Mouse (Mus musculus) hindbrain, embryonic 14.5 days (tissue): ENCODE results near the gene Ttc9b. TPM values are rescaled to one million over a fixed set of nuclear protein-coding genes. Genes with fewer than 3 reads are reported as not detected.
A peak's percentile ranks its signal among the peaks of the same experiment; 100 is the strongest.
"Not testable (repeated sequence)": the region's sequence is repeated elsewhere in the genome, so short reads cannot be mapped to it uniquely, and the experiment has no call there.

Source experiments
- ATAC-seq: fragments of 200-750 bp; cut with Nextera tagmentation; 2 replicates; pipeline ENCODE4 v1.8.0; 2017; ENCODE audit warnings: moderate number of reproducible peaks, mild to moderate bottlenecking, moderate TSS enrichment, moderate library complexity; ENCODE audit not compliant: low FRiP score
- DNase-seq: peaks from one replicate; pipeline ENCODE4 v3.0.0-alpha.2; 2015; ENCODE audit warnings: low spot score
- H3K27ac ChIP-seq: fragments of 300-500 bp; sonication (generic); 2 replicates; pipeline ENCODE4 v1.5.1; 2014; ENCODE audit warnings: mild to moderate bottlenecking, moderate library complexity
- H3K27me3 ChIP-seq: fragments of 300-500 bp; sonication (generic); 2 replicates; pipeline ENCODE4 v1.6.1; 2014; ENCODE audit warnings: mild to moderate bottlenecking, low read length, mixed read lengths; ENCODE audit not compliant: control insufficient read depth, insufficient read depth
- H3K36me3 ChIP-seq: fragments of 300-500 bp; sonication (generic); replicated peaks from 2 replicates; pipeline ENCODE4 v1.6.1; 2014; ENCODE audit not compliant: control insufficient read depth, insufficient read depth
- H3K4me1 ChIP-seq: fragments of 300-500 bp; sonication (generic); replicated peaks from 2 replicates; pipeline ENCODE4 v1.6.1; 2014; ENCODE audit warnings: antibody characterized with exemption, low read length, mixed read lengths; ENCODE audit not compliant: control insufficient read depth, insufficient read depth
- H3K4me2 ChIP-seq: fragments of 300-500 bp; sonication (generic); replicated peaks from 2 replicates; pipeline ENCODE4 v1.6.1; 2014; ENCODE audit warnings: mild to moderate bottlenecking, moderate library complexity
- H3K4me3 ChIP-seq: fragments of 300-500 bp; sonication (generic); replicated peaks from 2 replicates; pipeline ENCODE4 v1.5.1; 2014; ENCODE audit warnings: mild to moderate bottlenecking, low read length
- H3K9ac ChIP-seq: fragments of 300-500 bp; sonication (generic); 2 replicates; pipeline ENCODE4 v1.6.1; 2014
- H3K9me3 ChIP-seq: fragments of 300-500 bp; sonication (generic); 2 replicates; pipeline ENCODE4 v1.6.1; 2016; ENCODE audit warnings: low read length; ENCODE audit not compliant: control insufficient read depth
- WGBS: fragments of 180-500 bp; shearing (Covaris S2); extraction: QIAGEN DNeasy Blood & Tissue Kit; methylation state at CpG from one replicate; pipeline ENCODE4 v1.1.7; 2014; 5-methylcytosine and 5-hydroxymethylcytosine counted together
- polyA plus RNA-seq: library from polyadenylated mRNA; unstranded; fragments of >200 nt; fragmentation: Nextera tagmentation; extraction: Ambion mirVana; gene quantifications from 2 replicates; pipeline ENCODE4 v1.2.1, GENCODE M21; 2014

Gene Ttc9b
- polyA plus RNA-seq, 1 experiment from 2014 or later: 100 TPM

GRCm38 (mm10) chr7:27631439-27631838, 22.3 kb upstream of the Ttc9b start:
- H3K4me3 ChIP-seq: no peak overlapping the region
- H3K9ac ChIP-seq: no peak overlapping the region
- H3K27ac ChIP-seq: no peak overlapping the region
- no peak for DNase-seq
- no peak overlapping the region for H3K4me2 ChIP-seq
- peaks cover 86% of the 10 kb centered on the region for H3K36me3 ChIP-seq
- WGBS: 97% methylated on average over 4 of the region's 4 CpGs
- no peaks in the 10 kb centered on the region for H3K9me3 ChIP-seq
- H3K27me3 ChIP-seq: no peaks in the 10 kb centered on the region
- no peak for ATAC-seq
- H3K4me1 ChIP-seq: no peaks in the 10 kb centered on the region

- H3K27ac ChIP-seq: no peak overlapping the region
- peaks cover 85% of the 10 kb centered on the region for H3K36me3 ChIP-seq
- ATAC-seq: no peak
- H3K9me3 ChIP-seq: no peaks in the 10 kb centered on the region
- no peak overlapping the region for H3K9ac ChIP-seq
- DNase-seq: no peak
- no peaks in the 10 kb centered on the region for H3K27me3 ChIP-seq
- H3K4me2 ChIP-seq: no peak overlapping the region
- no peak overlapping the region for H3K4me3 ChIP-seq
- H3K4me1 ChIP-seq: no peaks in the 10 kb centered on the region
- 92% methylated on average over 6 of the region's 6 CpGs for WGBS
Measured at GRCm38 (mm10) chr7:27633166-27633565, 20.5 kb upstream of the Ttc9b start.

- Histone ChIP-seq H3K9ac (no peak overlapping the region), H3K27ac (no peak overlapping the region), H3K4me1 (no peaks in the 10 kb centered on the region), H3K36me3 (peaks cover 73% of the 10 kb centered on the region), H3K4me2 (no peak overlapping the region), H3K4me3 (no peak overlapping the region), H3K9me3 (no peaks in the 10 kb centered on the region), H3K27me3 (no peaks in the 10 kb centered on the region)
- 97% methylated on average over 6 of the region's 6 CpGs for WGBS
- DNase-seq (no peak), ATAC-seq (no peak)
Measured at GRCm38 (mm10) chr7:27634691-27635090, 19.0 kb upstream of the Ttc9b start.

- not testable (repeated sequence) for H3K27me3 ChIP-seq, H3K27ac ChIP-seq, H3K9ac ChIP-seq, H3K4me3 ChIP-seq, ATAC-seq, H3K9me3 ChIP-seq, H3K4me2 ChIP-seq, DNase-seq, H3K4me1 ChIP-seq
- 100% methylated on average over 2 of the region's 2 CpGs for WGBS
- H3K36me3 ChIP-seq: peaks cover 71% of the 10 kb centered on the region
Measured at GRCm38 (mm10) chr7:27635094-27635493, 18.6 kb upstream of the Ttc9b start.

GRCm38 (mm10) chr7:27644471-27644870, 9.2 kb upstream of the Ttc9b start:
- H3K4me3 ChIP-seq: no peak overlapping the region
- no peak for ATAC-seq
- no peak overlapping the region for H3K27ac ChIP-seq
- H3K4me2 ChIP-seq: no peak overlapping the region
- no peaks in the 10 kb centered on the region for H3K4me1 ChIP-seq
- WGBS: 65% methylated on average over 1 of the region's 1 CpGs
- H3K36me3 ChIP-seq: peaks cover 1% of the 10 kb centered on the region; the same call in 1 of the 2 replicates
- no peaks in the 10 kb centered on the region for H3K27me3 ChIP-seq
- DNase-seq: no peak
- no peaks in the 10 kb centered on the region for H3K9me3 ChIP-seq
- H3K9ac ChIP-seq: no peak overlapping the region

- Histone ChIP-seq H3K27ac (no peak overlapping the region), H3K27me3 (no peaks in the 10 kb centered on the region), H3K4me2 (no peak overlapping the region), H3K36me3 (no peaks in the 10 kb centered on the region), H3K9me3 (no peaks in the 10 kb centered on the region), H3K4me1 (no peaks in the 10 kb centered on the region), H3K4me3 (no peak overlapping the region), H3K9ac (no peak overlapping the region)
- ATAC-seq: no peak
- no peak for DNase-seq
- 90% methylated on average over 7 of the region's 7 CpGs for WGBS
Measured at GRCm38 (mm10) chr7:27646516-27646915, 7.2 kb upstream of the Ttc9b start.

- no peaks in the 10 kb centered on the region for H3K9me3 ChIP-seq
- DNase-seq (no peak), ATAC-seq (no peak)
- no peaks in the 10 kb centered on the region for H3K27me3 ChIP-seq
- H3K4me3 ChIP-seq: no peak overlapping the region
- no peak overlapping the region for H3K4me2 ChIP-seq
- no peak overlapping the region for H3K27ac ChIP-seq
- 86% methylated on average over 6 of the region's 6 CpGs for WGBS
- no peaks in the 10 kb centered on the region for H3K4me1 ChIP-seq
- no peaks in the 10 kb centered on the region for H3K36me3 ChIP-seq
- H3K9ac ChIP-seq: no peak overlapping the region
Measured at GRCm38 (mm10) chr7:27647281-27648002, 6.3 kb upstream of the Ttc9b start.

GRCm38 (mm10) chr7:27649723-27650122, 4.0 kb upstream of the Ttc9b start:
- Histone ChIP-seq H3K4me3 (no peak overlapping the region), H3K27me3 (no peaks in the 10 kb centered on the region), H3K4me2 (no peak overlapping the region), H3K36me3 (no peaks in the 10 kb centered on the region), H3K27ac (no peak overlapping the region), H3K4me1 (peaks cover 7% of the 10 kb centered on the region), H3K9me3 (no peaks in the 10 kb centered on the region), H3K9ac (no peak overlapping the region)
- no peak for ATAC-seq
- no peak for DNase-seq
- WGBS: 94% methylated on average over 11 of the region's 11 CpGs

- Histone ChIP-seq H3K4me2 (no peak overlapping the region; the same call in 1 of the 2 replicates), H3K36me3 (peaks cover 4% of the 10 kb centered on the region; the same call in 1 of the 2 replicates), H3K27ac (no peak overlapping the region), H3K27me3 (no peaks in the 10 kb centered on the region), H3K4me3 (no peak overlapping the region), H3K4me1 (peaks cover 7% of the 10 kb centered on the region), H3K9me3 (no peaks in the 10 kb centered on the region), H3K9ac (no peak overlapping the region)
- no peak for ATAC-seq
- DNase-seq: peak; percentile 78
- 8% methylated on average over 10 of the region's 10 CpGs for WGBS
Measured at GRCm38 (mm10) chr7:27650949-27651348, 2.8 kb upstream of the Ttc9b start.
